Mouse (Mus musculus) small intestine, adult 2 months (tissue): Measurements from ENCODE around the gene Psmb9. TPM values are rescaled to one million over a fixed set of nuclear protein-coding genes. Genes with fewer than 3 reads are reported as not detected.
A peak's percentile ranks its signal among the peaks of the same experiment; 100 is the strongest.

ENCODE experiments used
- H3K27ac ChIP-seq: fragments of 200-500 bp; 2 replicates; pipeline ENCODE4 v1.5.1; 2012; ENCODE audit warnings: low read depth, low read length, control low read depth, inconsistent platforms; ENCODE audit not compliant: insufficient read depth
- H3K27me3 ChIP-seq: fragments of 200-500 bp; 2 replicates; pipeline ENCODE4 v1.6.1; 2012; ENCODE audit warnings: mild to moderate bottlenecking, moderate library complexity, low read length, inconsistent platforms; ENCODE audit not compliant: control insufficient read depth, insufficient read depth
- H3K36me3 ChIP-seq: fragments of 200-500 bp; 2 replicates; pipeline ENCODE4 v1.6.1; 2012; ENCODE audit warnings: mild to moderate bottlenecking, low read length, control low read depth, inconsistent platforms; ENCODE audit not compliant: control insufficient read depth, insufficient read depth
- H3K4me1 ChIP-seq: fragments of 200-500 bp; 2 replicates; pipeline ENCODE4 v1.6.1; 2012; ENCODE audit warnings: low read length, inconsistent platforms, mixed read lengths; ENCODE audit not compliant: control insufficient read depth, insufficient read depth, insufficient read length
- H3K4me3 ChIP-seq: fragments of 200-500 bp; 2 replicates; pipeline ENCODE4 v1.5.1; 2012; ENCODE audit warnings: low read depth, mild to moderate bottlenecking, control low read depth, inconsistent platforms, low read length, moderate library complexity
- CTCF ChIP-seq: fragments of 200-500 bp; IDR thresholded peaks from 2 replicates; pipeline ENCODE4 v1.5.1; 2012; ENCODE audit warnings: low read depth, mild to moderate bottlenecking, control low read depth, inconsistent platforms, low read length, moderate library complexity, mixed read lengths; ENCODE audit not compliant: insufficient replicate concordance, insufficient read length; ENCODE audit errors: extremely low read depth
- POLR2A ChIP-seq: fragments of 200-500 bp; IDR thresholded peaks from 2 replicates; pipeline ENCODE4 v1.6.1; 2012; ENCODE audit warnings: low read depth, mild to moderate bottlenecking, control low read depth, inconsistent platforms, low read length, moderate library complexity
- WGBS: fragments of 180-500 bp; shearing (Covaris S2); methylation state at CpG from one replicate; pipeline ENCODE4 v1.1.7; 2018; 5-methylcytosine and 5-hydroxymethylcytosine counted together
- polyA plus RNA-seq: library from polyadenylated mRNA; depleted of rRNA; stranded (reverse); fragments of >200 nt; gene quantifications from 2 replicates; pipeline ENCODE4 v1.2.3, GENCODE M21; 2012

The Psmb9 gene
- polyA plus RNA-seq, 1 experiment: 204 TPM

DNA sequence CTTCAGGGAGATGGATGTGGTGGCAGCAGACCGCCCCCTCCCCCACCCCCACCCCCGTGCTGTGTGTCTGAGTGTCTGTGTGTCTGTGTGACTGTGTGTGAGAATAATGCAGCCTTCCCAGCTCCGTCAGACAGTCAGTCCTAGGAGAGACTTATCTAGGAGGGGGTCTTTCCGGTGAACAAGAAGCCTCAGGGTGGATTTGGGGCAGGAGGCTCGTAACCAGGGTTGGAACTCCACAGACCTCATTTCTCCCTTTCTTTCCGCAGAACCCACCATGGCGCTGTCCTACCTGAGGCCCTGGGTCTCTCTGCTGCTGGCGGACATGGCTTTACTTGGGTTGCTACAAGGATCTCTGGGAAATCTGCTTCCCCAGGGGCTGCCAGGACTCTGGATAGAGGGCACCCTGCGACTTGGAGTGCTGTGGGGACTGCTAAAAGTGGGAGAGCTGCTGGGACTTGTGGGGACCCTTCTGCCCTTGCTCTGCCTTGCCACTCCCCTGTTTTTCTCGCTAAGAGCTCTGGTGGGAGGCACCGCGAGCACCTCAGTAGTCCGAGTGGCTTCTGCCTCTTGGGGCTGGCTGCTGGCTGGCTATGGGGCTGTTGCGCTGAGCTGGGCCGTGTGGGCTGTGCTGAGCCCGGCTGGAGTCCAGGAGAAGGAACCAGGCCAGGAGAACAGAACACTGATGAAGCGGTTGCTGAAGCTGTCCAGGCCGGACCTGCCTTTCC lies 17.6 kb upstream of the Psmb9 start:
- WGBS: 40% methylated on average over 18 of the region's 18 CpGs
- H3K27ac ChIP-seq: peak overlapping the region; percentile 56
- peaks cover 10% of the 10 kb centered on the region for H3K4me1 ChIP-seq
- no peaks in the 10 kb centered on the region for H3K27me3 ChIP-seq
- H3K36me3 ChIP-seq: peaks cover 23% of the 10 kb centered on the region
- TF ChIP-seq CTCF (no peak), POLR2A (no peak)
- H3K4me3 ChIP-seq: peak overlapping the region; percentile 82

DNA sequence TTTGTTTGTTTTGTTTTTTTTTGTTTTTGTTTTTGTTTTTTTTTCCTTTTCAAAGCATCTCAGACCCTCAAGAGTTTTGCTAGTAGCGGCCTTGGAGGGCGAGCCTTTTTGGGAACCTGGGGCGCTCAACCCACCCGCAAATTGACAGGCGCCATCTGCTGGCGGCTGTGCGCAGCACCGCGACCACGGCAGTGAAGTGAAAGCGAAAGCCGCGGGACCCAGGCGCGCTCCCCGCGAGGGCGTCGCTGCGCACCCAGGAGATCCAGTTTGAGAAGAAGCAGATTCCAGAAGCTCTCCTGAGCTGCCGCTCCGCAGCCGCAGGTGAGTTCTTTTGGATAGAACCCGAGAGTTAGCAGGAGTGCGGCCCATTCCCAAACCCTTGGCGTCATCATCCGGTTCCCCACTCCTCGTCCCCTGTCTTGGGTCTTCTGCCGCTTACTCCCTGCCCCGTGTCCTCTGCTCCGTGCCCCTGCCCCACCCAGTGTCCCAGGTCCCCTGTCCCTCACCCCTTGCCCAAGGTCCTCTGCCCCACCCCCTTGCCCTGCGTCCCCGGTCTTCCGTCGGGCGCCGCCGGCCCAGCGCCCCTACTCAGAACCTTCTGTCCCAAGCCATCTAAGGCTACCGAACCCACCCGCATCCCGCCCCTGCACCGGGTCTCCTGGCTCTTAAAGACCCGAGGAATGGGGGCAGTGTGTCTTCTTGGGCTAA lies 16.9 kb upstream of the Psmb9 start:
- WGBS: under 1% methylated on average over 44 of the region's 44 CpGs
- Histone ChIP-seq H3K27ac (peak overlapping the region; percentile 75), H3K27me3 (no peaks in the 10 kb centered on the region), H3K4me3 (peak overlapping the region; percentile 82), H3K4me1 (peaks cover 10% of the 10 kb centered on the region), H3K36me3 (peaks cover 23% of the 10 kb centered on the region)
- TF ChIP-seq CTCF (peak; percentile 91), POLR2A (peak; percentile 63)

DNA sequence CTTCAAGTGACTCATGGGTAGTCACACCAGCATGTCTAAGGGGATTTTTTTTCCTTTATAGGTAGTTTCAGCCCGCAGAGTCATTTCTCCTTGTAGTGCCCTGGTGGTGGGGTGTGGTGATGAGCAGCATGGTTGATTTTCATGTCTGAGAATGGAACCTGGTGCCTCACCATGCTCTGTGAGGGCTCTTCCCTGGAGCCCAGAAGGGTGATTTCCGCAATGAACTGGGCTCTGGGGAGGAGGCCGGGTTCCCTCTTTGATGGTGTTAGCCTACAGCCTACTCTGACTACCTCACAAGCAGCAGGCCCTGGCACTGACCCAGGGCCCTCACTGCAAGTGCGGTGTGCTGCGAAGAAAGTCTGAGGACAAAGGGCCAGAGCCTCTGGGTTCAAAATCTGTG lies 15.9 kb upstream of the Psmb9 start, which contains the start of gene Tap2:
Gene Tap2 (plus strand): TSS at position 84 of the 400 bp plus-strand sequence.
- Histone ChIP-seq H3K4me1 (peaks cover 13% of the 10 kb centered on the region), H3K36me3 (peaks cover 18% of the 10 kb centered on the region), H3K27ac (peak within 1 kb of the TSS; percentile 75), H3K4me3 (peak within 1 kb of the TSS; percentile 82), H3K27me3 (no peaks in the 10 kb centered on the region)
- 52% methylated on average over 5 of the region's 5 CpGs for WGBS
- TF ChIP-seq CTCF (no peak), POLR2A (no peak)

GRCm38 (mm10) chr17:34202760-34203442 lies 15.3 kb upstream of the Psmb9 start:
- 93% methylated on average over 4 of the region's 4 CpGs for WGBS
- no peak for TF ChIP-seq POLR2A
- no peak for TF ChIP-seq CTCF
- H3K36me3 ChIP-seq: peaks cover 18% of the 10 kb centered on the region
- H3K27ac ChIP-seq: no peak overlapping the region
- H3K4me1 ChIP-seq: peaks cover 13% of the 10 kb centered on the region
- H3K27me3 ChIP-seq: no peaks in the 10 kb centered on the region
- H3K4me3 ChIP-seq: no peak overlapping the region

- Histone ChIP-seq H3K36me3 (peaks cover 23% of the 10 kb centered on the region), H3K4me1 (peaks cover 15% of the 10 kb centered on the region), H3K27me3 (no peaks in the 10 kb centered on the region), H3K27ac (no peak overlapping the region), H3K4me3 (no peak overlapping the region)
- 84% methylated on average over 7 of the region's 7 CpGs for WGBS
- TF ChIP-seq CTCF (no peak), POLR2A (no peak)
Measured at GRCm38 (mm10) chr17:34201506-34202055, 14.0 kb upstream of the Psmb9 start.

DNA sequence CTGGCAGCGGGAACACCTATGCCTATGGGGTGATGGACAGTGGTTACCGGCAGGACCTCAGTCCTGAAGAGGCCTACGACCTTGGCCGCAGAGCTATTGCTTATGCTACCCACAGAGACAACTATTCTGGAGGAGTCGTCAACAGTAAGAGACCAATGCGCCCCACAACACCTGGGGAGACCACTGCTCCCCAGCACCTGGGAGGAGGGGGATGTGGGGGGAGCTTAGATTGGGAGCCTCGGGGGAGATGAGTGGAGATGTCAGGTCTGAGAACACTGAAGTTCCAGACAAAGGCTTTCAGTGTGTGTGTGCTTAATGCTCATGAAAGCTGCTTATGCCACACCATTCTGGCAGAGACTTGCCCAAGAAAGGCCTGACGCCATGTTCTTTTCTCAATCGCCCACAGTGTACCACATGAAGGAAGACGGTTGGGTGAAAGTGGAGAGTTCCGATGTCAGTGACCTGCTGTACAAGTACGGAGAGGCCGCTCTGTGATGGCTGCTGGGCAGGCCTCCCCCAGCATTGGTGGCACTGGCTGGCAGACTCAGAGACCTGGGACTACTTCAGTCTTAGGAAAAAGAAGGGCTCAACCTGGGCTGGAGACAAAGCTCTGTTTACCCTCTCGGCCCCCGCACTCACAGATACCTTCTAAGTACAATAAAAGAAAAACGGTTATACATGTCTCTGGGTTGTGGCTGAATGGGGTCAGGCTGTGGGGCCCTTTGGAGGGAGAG lies 13.4 kb upstream of the Psmb9 start:
- no peak for TF ChIP-seq CTCF
- no peak for TF ChIP-seq POLR2A
- peaks cover 28% of the 10 kb centered on the region for H3K36me3 ChIP-seq
- H3K27ac ChIP-seq: no peak overlapping the region
- H3K4me3 ChIP-seq: no peak overlapping the region
- H3K27me3 ChIP-seq: no peaks in the 10 kb centered on the region
- H3K4me1 ChIP-seq: peaks cover 13% of the 10 kb centered on the region
- WGBS: 84% methylated on average over 16 of the region's 16 CpGs

- H3K4me1 ChIP-seq: peaks cover 8% of the 10 kb centered on the region
- TF ChIP-seq POLR2A (no peak), CTCF (no peak)
- H3K4me3 ChIP-seq: no peak overlapping the region
- no peak overlapping the region for H3K27ac ChIP-seq
- H3K27me3 ChIP-seq: no peaks in the 10 kb centered on the region
- 87% methylated on average over 10 of the region's 10 CpGs for WGBS
- peaks cover 33% of the 10 kb centered on the region for H3K36me3 ChIP-seq
Measured at GRCm38 (mm10) chr17:34200047-34200446, 12.5 kb upstream of the Psmb9 start.
